Mouse (Mus musculus): ENCODE measurements around the gene Aox1.

- TF ChIP-seq CTCF (IDR thresholded peaks at IDR 0.05): no peak
- no peak for TF ChIP-seq EP300 (IDR thresholded peaks at IDR 0.05)
These were observed 26.5 kb downstream of the Aox1 start for GRCm38 (mm10) chr1:58056074-58056807.

All from lung, postnatal 0 days (tissue).